Mouse (Mus musculus) liver, embryonic 15.5 days (tissue): ENCODE data around the gene Pitpnb. TPM values are rescaled to one million over a fixed set of nuclear protein-coding genes. Genes with fewer than 3 reads are reported as not detected.

ENCODE experiments used
- polyA plus RNA-seq: library from polyadenylated mRNA; unstranded; fragments of >200 nt; fragmentation: Nextera tagmentation; extraction: Ambion mirVana; gene quantifications from 2 replicates; pipeline ENCODE4 v1.2.1, GENCODE M21; 2015

Pitpnb gene
- polyA plus RNA-seq, 1 experiment from 2014 or later, result 33.3 TPM

Other genes with a start within 250 kb of the Pitpnb start
- gene Mn1, start 86.6 kb downstream of the Pitpnb start, polyA plus RNA-seq, result 1.2 and 1.4 TPM in 2 replicates